Mouse (Mus musculus) spleen, postnatal 10 days (tissue): ENCODE measurements around the gene Atpaf2.
A peak's percentile ranks its signal among the peaks of the same experiment; 100 is the strongest.
"Not testable (repeated sequence)": the region's sequence is repeated elsewhere in the genome, so short reads cannot be mapped to it uniquely, and the experiment has no call there.

Experiments
- DNase-seq, 2 experiments: peaks; one replicate each; pipeline ENCODE4 v3.0.0; 2021 to 2022; ENCODE audit warnings: low spot score in 2 of 2

Atpaf2 gene

DNA sequence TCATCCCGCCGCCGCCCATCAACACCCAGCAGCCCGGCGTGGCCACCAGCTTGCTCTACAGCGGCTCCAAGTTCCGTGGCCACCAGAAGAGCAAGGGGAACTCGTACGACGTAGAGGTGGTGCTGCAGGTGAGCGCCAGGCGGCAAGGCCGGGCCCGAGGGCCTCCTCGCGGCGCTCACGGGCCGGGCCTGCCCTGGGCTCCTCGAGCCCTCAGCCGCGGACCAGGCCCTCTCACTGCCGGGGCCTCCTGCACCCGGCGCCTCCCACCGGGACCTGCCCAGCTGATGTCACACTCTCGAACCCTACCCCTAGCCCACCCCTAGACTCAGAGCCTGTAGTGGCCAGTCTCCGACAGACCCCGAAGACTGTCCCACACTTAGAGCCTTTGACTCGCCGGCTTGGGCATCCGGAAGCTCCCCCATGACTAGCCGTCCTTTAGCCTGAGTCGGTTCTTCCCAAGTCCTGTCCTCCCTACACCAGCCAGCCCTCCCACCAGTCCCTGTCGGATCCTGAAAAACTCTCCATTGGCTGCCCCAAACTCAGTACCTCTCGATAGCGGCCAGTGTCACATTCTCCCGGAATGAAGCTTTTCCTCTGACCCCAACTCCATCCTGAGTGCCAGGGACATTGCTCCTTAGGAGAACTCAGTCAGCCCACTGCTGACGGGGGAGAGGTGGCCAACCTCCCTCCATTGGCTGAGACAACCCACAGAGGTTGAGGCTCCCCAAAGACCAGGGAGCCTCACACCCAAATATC lies at the start of gene Atpaf2:
TSS of gene Atpaf2 (minus strand) at position 741 of the 756 bp plus-strand sequence.
- DNase-seq: no peak

GRCm38 (mm10) chr11:60465943-60466380 lies 47.7 kb upstream of the Atpaf2 start:
- DNase-seq: peak; percentile 53 to 70

- no peak for DNase-seq
Measured at GRCm38 (mm10) chr11:60457973-60458372, 39.7 kb upstream of the Atpaf2 start.

- no peak for DNase-seq
Measured at GRCm38 (mm10) chr11:60454745-60455087, 36.5 kb upstream of the Atpaf2 start.

DNA sequence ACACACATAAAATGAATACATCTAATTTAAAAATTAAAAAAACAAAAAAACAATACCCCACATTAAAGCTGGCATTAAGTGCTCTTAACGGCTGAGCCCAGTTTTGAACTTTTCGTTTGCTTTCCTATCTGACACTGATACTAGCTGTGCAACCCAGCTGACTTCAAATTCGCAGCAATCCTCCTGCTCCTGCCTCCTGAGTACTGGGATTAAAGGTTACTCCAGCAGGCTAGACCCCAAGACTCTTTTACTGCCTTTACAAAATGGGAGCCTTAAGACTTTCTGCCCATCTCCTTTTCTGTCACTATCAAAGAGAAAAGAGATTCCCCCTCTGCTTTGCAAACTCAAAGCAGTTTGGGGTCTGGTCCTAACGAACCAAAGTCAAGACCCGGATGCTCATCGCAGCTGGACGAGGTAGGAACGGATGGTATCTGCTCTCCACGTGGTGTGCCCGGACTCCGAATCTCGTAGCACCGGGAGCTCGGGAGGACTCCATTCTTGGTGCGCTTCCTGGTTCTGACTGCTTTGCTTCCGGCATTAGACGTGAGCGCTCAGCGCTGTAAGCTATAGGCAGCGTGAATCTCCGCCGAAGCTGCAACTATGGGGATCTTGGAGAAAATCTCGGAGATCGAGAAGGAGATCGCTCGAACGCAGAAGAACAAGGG lies 36.0 kb upstream of the Atpaf2 start, which contains the start of gene Drg2:
TSS of gene Drg2 (plus strand) at position 512 of the 665 bp plus-strand sequence.
- DNase-seq: peak; percentile 74 to 88

GRCm38 (mm10) chr11:60444007-60444406 lies 25.8 kb upstream of the Atpaf2 start:
- DNase-seq: no peak

DNA sequence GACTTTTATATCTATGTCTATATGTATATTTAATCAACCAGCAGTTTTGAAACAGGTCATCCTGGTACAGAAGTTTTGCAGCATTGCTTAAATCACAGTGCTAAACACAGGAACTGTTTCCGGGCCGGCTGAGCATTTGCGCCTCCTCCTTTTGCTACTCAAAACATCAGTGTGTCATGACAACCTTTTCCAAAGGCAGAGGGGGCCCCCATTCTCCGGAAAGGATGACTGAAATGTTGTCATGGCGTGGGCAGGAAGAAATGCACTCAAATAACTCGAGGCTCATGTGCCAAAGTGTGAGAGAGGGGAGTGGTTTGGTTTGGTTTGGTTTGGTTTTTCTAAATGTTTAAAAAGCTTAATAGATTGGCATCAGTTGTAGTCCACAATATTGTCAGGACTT lies 24.6 kb upstream of the Atpaf2 start:
- DNase-seq: no peak

DNA sequence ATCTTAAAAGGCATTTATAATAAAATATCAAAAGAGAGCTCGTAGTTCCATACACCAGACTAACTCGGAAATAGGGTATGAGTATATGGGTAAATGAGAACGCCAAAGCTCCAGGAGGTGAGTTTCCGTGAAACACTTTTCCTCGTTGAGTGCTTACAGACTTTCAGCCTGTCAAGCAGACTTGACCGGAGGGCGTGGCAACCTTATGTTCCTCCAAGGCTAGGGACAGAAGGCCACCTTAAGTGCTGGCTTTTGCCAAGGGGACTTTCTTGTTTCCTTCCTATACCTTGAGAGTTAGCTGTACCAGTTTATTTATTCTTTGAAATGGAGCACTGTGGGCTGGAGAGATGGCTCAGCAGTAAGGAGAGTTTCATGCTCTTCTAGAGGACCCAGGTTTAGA lies 21.9 kb upstream of the Atpaf2 start:
- no peak for DNase-seq

GRCm38 (mm10) chr11:60439621-60440020 lies 21.4 kb upstream of the Atpaf2 start:
- DNase-seq: not testable (repeated sequence)

DNA sequence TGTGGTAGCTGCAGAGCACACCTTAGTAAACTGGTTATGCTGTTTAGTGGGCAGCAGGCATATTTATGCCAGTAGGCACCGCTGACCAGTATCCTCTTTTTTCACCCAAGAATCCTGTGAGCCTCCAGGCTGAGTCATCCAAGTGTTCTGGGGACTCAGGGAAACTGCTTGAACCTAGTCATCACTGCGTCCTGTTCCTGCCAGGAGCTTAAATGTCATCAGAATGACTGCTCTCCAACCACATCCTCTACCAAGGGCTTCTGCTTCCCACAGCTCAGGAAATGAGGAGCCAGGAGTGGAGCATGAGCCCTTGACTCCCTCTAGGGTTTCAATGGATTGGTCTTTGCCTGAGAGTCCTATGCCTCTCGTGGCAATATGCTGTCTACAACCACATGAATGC lies 18.4 kb upstream of the Atpaf2 start:
- no peak for DNase-seq

- no peak for DNase-seq
Measured at GRCm38 (mm10) chr11:60435133-60435532, 16.9 kb upstream of the Atpaf2 start.

DNA sequence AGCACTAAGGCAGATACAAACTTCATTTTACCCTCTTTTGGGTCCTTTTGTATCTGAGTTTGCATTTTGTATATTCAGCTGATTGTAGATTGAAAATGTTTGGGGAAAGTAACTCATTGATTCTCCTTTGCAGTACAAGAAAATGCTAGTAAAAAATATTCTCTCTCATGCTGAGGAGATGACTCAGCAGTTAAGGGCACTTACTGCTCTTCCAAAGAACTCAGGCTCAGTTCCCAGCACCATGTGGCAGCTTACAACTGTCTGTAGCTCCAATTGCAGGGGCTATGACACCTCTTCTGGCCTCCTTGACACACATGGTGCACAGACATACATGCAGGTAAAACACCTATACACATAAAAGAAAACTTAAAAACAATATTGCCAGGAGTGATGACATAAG lies 15.2 kb upstream of the Atpaf2 start:
- DNase-seq: no peak

DNA sequence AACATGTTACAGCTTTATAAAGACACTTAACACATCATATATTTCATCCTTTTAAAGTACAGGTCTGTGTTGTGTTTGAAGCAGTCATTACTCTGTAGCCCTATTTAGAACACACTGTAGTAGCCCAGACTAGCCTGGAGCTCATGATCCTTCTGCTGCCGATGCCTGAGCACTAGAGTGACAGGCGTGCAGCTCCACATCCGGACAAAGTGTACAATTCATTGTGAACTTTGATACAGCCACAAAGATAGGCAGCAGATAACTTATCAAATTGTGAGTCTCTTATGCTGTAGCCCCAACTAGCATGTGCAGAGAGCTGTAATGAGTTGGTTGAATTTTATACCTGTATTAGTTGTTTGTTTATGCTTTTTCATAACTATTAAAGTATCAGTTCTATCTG lies 9.4 kb upstream of the Atpaf2 start:
- DNase-seq: no peak

DNA sequence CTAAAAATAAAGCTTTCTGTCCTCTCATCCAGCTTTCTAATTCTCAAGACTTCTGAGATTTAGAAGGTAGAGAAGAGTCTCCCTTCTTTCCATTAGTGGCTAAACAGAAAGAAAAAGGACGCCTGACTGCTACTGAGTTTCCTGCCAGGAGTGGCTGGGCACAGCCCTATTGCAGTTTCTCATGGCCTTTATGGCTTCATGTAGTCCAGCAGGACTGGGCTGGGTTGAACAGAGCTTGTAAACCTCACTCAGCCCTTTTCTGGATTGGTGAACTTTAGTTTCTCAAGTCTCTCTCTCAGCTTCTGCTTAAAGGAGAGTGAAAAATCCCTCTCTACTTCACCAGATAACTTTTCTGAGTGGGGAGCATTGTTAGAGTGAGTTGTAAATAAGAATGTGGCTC lies 8.2 kb upstream of the Atpaf2 start:
- no peak for DNase-seq

DNA sequence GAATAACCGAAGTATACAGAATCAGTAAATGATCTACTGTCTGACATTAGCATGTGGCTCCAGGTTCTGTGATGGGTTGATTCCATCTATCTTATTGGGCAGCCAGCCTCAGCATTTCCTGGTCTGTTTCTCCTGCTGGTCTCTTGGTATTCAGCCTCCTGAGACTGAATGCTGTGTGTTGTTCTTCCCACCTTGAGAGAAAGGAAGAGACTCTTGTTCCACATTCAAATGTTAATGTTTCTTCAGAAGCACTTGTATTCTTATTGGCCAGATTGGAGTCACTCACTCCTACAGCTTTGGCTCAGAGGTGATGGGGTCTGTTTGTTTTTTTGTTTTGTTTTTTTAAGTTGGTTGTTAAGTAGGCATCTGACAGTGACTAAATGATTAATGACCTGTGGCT lies 4.7 kb upstream of the Atpaf2 start:
- DNase-seq: no peak

- DNase-seq: no peak
Measured at GRCm38 (mm10) chr11:60422046-60422668, 3.9 kb upstream of the Atpaf2 start.

- peak; percentile 34 to 43 for DNase-seq
Measured at GRCm38 (mm10) chr11:60418473-60418803, 181 bp upstream of the Atpaf2 start.

GRCm38 (mm10) chr11:60416963-60417716 lies 1.1 kb downstream of the Atpaf2 start, which contains the start of gene Gid4:
Gene Gid4 (plus strand): TSS chr11:60417145.
- DNase-seq: peak; percentile 98 to 99

DNA sequence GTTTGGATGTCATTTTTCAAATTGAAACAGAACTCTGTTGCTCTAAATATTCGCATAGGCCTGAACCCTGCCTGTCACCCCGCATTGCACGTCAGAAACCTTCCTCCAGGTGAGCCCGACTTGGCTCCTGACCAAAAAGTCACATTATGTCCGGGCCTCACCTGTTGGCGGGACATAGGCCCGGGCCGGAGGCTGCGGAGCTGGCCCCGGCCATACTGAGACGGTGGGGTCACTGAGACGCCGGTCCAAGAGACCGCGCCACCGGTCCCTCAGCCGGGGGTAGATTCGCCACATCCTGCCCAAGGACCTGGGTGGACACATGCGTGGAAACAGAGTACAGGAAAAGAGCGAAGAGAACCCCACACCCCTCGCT lies 1.7 kb downstream of the Atpaf2 start:
- DNase-seq: no peak

- DNase-seq: no peak
Measured at GRCm38 (mm10) chr11:60412921-60413320, 5.3 kb downstream of the Atpaf2 start.

GRCm38 (mm10) chr11:60412173-60412572 lies 6.1 kb downstream of the Atpaf2 start:
- peak; percentile 26 to 68 for DNase-seq

DNA sequence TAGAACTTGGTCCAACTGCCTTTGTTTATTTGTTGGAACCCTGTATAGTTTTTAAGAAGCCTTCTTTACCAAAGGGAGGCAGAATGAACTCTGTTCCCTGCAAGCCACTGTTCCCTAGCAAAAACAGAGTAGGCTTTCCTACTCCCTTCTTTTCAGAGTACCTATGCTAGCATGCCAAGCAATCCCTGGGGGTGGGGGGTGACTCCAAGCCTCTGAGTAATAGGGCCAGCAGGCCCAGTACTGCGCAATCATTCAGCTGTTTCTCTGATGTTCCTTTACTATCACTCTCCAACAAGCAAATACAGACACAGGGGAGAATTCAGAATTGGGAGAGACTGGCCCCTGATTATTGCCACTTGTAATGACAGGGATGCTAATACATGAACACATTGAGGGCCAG lies 11.7 kb downstream of the Atpaf2 start:
- DNase-seq: no peak
